Mouse (Mus musculus) lung, postnatal 36 days (tissue): ENCODE data around the gene Olfr742.

Source experiments
- DNase-seq: peaks from one replicate; pipeline ENCODE4 v3.0.0; 2022; ENCODE audit warnings: mixed read lengths

Olfr742 gene

DNA sequence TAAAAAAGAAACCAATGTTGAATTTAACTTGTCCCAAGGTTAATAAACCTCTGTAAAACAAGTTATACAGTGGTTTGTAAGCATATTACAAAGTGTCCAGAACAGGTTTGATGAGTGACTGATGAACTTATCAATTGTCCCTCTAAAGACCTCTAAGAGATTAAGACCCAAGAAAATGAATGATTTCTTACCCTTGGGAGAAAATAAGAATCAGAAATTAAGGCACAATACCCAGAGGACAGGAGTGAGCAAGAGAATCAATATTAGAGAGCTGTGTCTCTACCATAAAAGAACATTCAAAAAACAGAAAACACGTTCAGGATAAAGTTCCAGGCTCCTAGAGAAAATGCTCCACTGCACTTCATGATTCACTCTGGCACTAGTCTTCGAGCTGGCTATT, at the start of gene Olfr742:
Gene Olfr742 (plus strand): TSS at position 301 of the 400 bp plus-strand sequence.
- DNase-seq, result no peak

GRCm38 (mm10) chr14:50472438-50472837, 31.0 kb upstream of the Olfr742 start, which contains the start of gene Olfr741:
Gene Olfr741 (plus strand): TSS chr14:50472738.
- no peak for DNase-seq

- DNase-seq, result no peak
Measured at GRCm38 (mm10) chr14:50478406-50478805, 25.0 kb upstream of the Olfr742 start.

- DNase-seq, result no peak
Measured at GRCm38 (mm10) chr14:50521539-50521938, 18.1 kb downstream of the Olfr742 start, which contains the start of gene Olfr743. Gene Olfr743 (plus strand): TSS chr14:50521839.

DNA sequence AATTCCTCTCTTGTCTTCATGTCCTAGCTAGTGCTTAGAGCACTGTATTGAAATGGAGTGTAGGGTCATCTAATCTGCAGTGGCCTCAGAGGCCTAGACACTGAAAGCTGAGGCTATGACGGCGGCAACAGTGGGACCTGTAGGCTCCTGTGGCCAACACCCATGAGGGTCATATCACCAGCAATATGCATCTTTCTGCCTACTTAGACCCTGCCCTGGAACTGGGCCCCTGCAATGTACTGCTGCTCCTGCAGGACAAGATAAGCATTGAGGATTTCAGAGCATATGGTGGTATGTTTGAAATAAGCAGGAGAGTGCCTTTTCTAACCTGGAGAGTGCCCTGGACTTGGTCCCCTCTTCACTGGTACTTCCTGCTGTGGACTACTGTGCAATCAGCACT, 49.3 kb downstream of the Olfr742 start:
- DNase-seq, result no peak
